Mouse (Mus musculus) CD4-positive, CD25-positive, alpha-beta regulatory T cell, adult 9 weeks (primary cell): ENCODE measurements around the gene Plau. TPM values are rescaled to one million over a fixed set of nuclear protein-coding genes. Genes with fewer than 3 reads are reported as not detected.

Source experiments
- polyA plus RNA-seq: library from polyadenylated mRNA; unstranded; fragments of 100-300 nt; shearing (Covaris generic); gene quantifications from one replicate; pipeline ENCODE4 v1.2.1, GENCODE M21; 2017

Plau gene
- not detected for polyA plus RNA-seq

GRCm38 (mm10) chr14:20836171-20836904 is at the start of gene Plau:
Gene Plau, plus strand, starts transcription at chr14:20836660.

GRCm38 (mm10) chr14:20793758-20794531 is 42.5 kb upstream of the Plau start, which contains the start of gene Camk2g:
Gene Camk2g, minus strand, starts transcription at chr14:20794088.

Other genes with a start within 250 kb of the Plau start
- 3.7 TPM for gene Usp54, start 195.6 kb upstream of the Plau start, polyA plus RNA-seq
- gene Myoz1, start 180.1 kb upstream of the Plau start, polyA plus RNA-seq, result not detected
- not detected for gene Synpo2l, start 168.3 kb upstream of the Plau start, polyA plus RNA-seq
- 330 TPM for gene Sec24c, start 162.4 kb upstream of the Plau start, polyA plus RNA-seq
- gene Fut11, start 141.7 kb upstream of the Plau start, polyA plus RNA-seq, result 4.7 TPM
- gene Chchd1, start 133.7 kb upstream of the Plau start, polyA plus RNA-seq, result 146 TPM
- gene Zswim8, start 129.1 kb upstream of the Plau start, polyA plus RNA-seq, result 17.0 TPM
- 8.3 TPM for gene Ndst2, start 102.1 kb upstream of the Plau start, polyA plus RNA-seq
- gene Camk2g, start 42.6 kb upstream of the Plau start, polyA plus RNA-seq, result 7.1 TPM
- 1.8 TPM for gene Vcl, start 92.7 kb downstream of the Plau start, polyA plus RNA-seq
- gene Ap3m1, start 215.8 kb downstream of the Plau start, polyA plus RNA-seq, result 92.5 TPM
- 134 TPM for gene Adk, start 215.9 kb downstream of the Plau start, polyA plus RNA-seq